Mouse (Mus musculus) gastrocnemius, adult 18-20 months (tissue): ENCODE measurements around the gene Zfp385c. TPM values are rescaled to one million over a fixed set of nuclear protein-coding genes. Genes with fewer than 3 reads are reported as not detected.

ENCODE experiments used
- DNase-seq: peaks from one replicate; pipeline ENCODE4 v3.0.0; 2021; ENCODE audit warnings: low spot score
- total RNA-seq, 2 experiments: library from RNA; stranded (reverse); gene quantifications; 2 replicates each; pipeline ENCODE4 v1.2.3; 2021

The Zfp385c gene
- total RNA-seq, 2 experiments from 2014 or later: 0.28 to 0.41 TPM

DNA sequence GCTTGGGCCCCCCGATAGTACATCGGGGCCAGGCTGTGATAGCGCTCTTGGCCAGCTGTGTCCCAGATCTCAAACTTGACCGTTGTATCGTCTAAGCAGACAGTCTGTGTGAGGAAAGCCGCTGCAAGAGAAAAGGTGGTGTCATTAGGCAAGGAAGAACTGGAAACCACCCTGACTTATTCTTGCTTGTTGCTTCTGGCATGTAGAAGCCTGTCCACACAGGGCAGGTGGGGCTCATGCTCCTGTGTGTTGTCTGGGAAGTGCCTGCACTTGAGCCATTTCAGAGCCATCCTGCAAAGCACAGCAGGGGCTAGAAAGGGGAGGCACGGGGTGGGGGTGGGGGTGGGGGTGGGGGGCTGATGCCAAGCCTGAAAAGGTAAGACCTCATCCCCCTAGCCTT lies 26.2 kb upstream of the Zfp385c start:
- DNase-seq: no peak

DNA sequence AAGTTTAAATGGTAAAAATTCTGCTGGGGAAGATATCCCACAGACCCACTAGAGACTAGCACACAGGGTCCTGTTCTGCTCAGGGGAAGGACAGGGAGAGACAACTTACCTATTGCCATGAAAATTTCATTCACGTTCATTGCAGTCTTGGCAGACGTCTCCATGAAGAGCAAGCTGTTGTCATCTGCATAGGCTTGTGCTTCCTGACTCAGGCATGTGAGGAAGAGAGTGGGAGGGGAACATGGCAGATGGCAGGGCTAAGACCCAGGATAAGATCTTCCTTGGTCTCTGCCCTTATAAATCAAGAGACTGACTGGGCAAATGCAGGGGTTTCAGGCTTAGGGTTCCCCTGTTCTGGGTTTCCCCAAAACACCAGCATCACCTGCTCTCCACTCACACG lies 24.4 kb upstream of the Zfp385c start:
- no peak for DNase-seq

DNA sequence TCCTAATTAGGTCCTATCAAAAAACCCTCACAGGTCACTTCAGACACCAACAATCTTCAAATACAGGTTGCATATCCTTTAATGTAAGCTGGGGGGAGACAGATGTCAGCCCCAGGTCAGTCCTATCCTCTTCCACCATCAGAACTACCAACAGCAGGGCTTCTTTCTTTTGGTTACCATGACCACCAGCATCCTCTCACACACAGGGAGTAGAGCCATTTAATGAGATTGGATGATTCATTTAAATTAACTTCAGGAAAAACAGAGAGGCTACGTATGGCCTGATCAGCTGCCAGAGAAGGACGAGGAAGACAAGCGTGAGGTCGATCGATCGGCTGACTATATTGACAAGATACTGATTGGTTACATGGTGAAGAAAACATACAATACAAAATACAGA lies 22.7 kb upstream of the Zfp385c start:
- no peak for DNase-seq

DNA sequence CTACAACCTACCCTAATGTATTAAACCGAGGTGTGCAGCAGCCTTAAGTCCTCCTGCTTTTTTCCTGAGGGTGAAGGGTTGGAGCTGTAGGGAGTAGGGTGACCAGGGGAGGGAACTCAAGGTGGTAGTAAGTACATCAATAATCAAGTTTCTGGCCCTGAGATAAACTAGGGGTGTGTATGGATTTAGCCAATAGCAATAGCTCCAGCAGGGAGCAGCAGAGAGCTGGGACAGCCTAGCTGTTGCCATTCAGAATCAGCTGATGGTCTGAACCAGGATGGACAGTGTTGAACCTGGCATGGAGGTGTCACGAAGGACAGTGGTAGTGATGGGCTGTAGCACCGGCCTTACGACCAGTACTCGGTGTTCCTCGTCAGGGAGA lies 22.3 kb upstream of the Zfp385c start:
- DNase-seq: peak; percentile 83

DNA sequence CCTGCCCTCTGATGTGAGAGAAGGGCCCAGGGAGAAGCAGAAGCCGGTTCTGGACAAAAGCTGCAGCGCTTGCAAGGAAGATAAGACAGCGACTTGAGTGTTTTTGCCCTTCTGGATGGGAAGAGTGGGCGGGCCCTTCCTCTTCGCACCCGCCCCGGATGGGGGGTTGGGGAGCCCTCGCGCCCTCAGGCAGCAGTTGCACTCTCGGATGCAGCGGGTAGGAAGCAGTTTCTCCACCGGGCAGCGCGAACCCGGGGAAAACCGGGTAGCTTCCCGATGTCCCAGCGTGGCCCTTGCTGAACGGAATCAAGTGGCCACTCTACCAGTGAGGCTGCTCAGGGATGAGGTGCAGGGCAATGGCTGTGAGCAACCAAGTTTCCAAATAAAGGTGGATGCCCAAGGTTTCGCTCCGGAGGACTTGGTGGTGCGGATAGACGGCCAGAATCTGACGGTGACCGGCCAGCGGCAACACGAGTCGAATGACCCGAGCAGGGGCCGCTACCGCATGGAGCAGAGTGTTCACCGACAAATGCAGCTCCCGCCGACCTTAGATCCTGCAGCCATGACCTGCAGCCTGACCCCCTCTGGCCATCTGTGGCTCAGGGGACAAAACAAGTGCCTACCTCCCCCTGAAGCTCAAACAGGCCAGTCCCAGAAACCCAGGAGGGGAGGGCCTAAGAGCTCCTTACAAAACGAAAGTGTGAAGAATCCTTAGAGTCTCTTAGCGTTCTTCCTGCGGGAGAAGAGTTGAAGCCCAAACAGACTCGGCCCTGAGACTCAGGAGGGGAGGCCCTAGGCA lies 21.7 kb upstream of the Zfp385c start, which contains the start of gene Hspb9:
Gene Hspb9 (plus strand): TSS at position 116 of the 799 bp plus-strand sequence.
- no peak for DNase-seq

DNA sequence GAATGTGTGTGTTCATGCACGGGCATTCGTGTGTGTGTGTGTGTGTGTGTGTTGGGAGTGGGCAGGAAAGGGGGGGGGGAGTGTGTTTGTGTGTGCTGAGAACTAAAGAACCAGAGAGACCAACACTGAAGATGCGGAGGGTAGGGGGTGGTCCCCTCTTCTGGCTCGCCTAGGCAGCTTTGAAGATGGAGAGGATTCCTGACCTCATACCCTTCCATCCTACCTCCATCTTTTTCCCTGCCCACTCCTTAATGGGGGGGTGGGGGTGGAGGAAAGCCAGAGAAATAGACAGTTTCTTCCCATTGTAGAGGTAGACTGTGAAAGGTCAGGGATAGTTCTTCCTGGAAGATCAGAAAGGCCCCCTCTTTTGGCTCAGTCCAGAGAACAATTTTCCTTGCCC lies 20.9 kb upstream of the Zfp385c start:
- no peak for DNase-seq

DNA sequence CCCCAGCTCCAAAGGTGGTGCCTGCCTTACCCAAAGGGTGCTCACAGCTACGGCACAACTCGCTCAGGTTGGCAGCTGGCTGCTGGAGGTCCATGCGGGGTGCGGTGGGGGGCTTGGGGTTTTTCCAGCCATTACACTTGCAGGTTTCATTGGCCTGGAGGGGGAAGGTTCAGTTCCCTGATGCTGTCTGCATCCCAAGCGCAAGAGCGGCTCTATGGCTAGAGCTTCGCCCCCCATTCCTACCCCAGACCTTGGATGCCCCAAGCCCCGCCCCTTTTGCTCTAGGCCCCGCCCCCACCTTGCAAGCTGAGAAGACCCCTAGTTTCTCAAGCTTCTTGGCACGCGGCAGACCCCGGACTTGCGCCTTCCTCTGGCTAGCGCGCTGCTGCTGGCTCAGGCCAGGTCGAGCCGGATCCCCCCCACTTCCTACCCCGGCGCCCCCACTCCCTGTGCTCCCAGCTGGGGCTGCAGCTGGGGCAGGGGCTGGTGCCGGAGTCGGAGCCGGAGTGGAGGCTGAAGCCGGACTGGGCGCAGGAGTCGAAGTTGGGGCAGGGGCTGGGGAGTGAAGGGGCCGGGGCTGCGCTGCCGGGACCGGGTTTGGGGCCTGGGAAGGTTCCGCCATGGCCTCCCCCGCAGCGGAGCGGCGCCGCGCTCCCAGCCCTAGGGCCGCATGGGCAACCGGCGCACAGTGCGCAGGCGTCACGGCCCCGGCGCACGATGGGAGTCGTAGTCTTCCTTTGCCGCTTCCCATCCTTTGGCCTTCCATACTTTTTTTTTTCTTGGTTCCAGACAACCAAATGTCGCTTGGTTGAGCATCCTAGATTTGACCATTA lies 19.7 kb upstream of the Zfp385c start, which contains the start of gene Kat2a:
Gene Kat2a (minus strand): TSS at position 683 of the 833 bp plus-strand sequence.
- peak; percentile 76 for DNase-seq

DNA sequence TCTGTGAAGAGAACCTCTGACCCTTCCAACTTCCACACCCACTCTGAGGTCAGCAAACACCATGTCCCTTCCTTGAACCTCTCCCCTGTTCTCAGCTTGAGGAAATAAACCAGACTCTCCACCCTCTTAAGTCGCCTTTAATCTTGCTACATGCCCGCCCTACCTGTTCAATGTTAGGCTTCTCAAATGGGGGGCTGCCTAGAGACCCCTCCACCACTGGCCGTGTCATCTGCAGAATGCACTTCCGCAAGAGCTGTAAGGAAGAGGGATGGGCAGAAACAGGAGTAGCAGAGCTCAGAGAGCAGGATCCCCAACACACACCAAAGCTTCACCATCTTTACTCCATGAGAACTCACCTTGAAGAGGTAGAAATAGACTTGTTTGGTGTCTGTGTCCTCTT lies 18.7 kb upstream of the Zfp385c start:
- DNase-seq: no peak

DNA sequence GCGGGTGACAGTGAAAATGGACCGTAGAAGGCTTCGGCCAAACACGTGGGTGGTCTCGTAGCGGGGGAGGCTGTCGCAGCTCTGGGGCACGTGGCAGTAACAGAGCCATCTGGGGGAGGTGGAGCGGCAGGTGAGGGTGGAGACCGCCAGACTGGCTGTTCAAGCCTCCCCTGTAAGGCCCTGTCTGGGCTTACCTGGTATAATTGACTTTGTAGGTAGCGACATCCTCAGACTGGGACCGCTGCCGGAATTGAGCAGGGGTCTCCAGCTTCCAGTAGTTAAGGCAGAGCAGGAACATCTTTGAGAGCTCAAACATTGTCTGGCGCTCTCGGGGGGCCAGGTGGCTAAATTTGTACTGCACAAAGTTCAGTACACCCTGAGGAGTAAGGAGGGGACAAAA lies 18.3 kb upstream of the Zfp385c start:
- no peak for DNase-seq

DNA sequence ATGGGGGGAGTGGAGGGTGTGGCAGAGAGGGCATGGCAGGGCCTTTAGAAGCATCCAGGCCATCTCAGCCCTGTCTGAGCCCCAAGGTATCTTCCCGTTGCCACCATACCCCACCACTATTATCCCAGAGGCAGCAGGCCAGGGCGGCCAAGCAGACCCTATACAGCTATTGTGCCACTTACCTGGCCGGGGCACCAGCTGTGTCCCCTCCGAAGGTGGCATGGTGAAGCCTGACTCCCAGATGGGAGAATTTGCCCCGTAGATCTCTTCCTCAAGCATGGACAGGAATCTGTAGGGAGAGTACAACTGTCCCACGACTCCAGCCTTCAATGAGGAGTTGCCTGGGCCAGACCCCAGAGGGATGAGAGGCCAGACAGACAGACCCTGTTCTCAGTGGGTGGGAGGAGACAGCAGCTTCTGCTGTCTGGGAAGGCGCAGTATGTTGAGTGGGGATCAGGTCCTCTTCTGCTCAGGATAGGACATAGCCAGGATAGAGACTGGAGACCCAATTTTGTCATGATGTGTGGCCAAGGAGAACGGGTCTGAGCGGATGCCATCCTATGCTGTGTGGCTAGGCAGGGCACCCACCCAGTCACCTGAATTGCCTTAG lies 17.1 kb upstream of the Zfp385c start:
- DNase-seq: no peak

DNA sequence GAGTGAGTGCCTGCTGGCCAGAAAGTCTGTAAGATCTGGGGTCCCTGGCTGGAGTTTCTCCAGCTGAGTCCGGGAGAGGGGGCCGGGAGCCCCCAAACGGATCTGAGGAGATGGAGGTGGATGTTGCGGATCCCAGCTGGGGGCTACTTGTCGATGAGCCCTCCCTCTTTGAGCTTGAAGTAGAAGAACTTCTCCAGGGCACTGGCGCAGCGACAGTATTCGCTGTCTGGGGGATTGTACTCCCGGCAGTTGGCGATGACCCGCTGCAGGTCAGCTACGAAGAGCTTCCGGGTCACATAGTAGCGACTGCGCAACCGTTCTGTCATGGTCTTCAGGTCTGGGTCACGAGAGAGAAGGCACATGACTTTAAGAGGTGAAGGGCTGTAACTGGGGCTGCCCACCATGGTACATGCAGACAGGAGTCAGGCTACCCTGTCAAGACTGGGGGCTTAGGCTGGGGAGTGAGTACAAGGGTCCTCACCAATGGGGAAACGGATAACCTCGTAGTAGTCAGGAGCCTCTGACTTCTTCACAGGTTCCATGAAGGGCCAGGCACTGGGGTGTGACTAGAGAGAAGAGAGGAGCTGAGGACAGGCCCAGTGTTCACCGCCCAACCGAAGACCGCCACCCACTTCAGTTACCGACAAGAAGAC lies 13.0 kb upstream of the Zfp385c start:
- DNase-seq: no peak

DNA sequence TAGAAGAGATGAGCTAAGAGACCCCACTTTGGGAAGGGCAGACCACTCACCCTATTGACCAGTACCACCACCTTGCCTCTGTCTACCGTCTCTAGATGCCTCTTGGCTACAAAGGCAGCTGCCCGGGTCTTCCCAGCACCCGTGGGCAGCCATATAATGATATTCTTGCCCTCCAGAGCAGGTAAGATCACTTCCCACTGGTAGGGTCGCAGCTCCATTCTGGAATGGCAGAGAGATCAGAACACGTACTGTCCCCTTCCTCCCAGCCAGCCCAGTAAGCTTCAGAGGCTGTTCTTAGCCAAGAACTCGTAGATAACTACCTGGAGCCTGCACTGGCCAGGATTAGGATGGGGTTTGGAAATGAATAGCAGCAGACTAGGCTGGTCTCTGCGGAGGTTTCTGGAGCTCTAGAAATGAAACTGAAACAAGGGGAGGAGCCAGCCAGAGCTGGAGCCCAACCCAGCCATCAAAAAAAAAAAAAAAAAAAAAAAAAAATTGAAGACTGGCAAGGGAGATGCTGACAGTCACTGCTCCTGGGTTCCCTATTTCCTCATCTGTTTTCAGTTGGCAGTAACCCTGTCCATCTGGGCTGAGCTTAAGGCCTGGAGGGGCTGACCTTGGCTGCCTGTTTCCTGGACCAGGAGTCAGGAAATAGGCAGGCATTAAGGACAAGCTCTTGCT lies 11.7 kb upstream of the Zfp385c start, which contains the start of gene Dhx58:
Gene Dhx58 (minus strand): TSS at position 421 of the 681 bp plus-strand sequence.
- peak; percentile 54 for DNase-seq

DNA sequence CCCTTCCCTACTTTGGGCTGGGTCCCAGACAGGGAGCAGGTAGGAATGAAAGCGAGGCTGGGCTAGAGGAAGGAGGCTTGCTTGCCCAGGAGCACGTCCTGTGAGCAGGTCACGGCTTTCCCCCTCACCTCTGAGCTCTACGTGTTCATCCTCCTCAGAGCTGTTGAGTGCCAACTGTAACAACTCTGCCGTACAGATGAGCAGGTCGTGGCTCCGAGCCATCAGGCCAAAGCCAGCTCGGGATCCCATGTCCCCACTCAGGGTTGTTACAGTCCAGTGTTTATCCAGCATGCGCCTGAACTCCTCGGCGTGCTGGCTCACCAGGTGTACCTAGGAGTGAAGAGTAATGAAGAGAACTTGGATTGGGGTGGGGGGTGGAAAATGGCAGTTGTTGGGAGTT lies 11.1 kb upstream of the Zfp385c start:
- no peak for DNase-seq

DNA sequence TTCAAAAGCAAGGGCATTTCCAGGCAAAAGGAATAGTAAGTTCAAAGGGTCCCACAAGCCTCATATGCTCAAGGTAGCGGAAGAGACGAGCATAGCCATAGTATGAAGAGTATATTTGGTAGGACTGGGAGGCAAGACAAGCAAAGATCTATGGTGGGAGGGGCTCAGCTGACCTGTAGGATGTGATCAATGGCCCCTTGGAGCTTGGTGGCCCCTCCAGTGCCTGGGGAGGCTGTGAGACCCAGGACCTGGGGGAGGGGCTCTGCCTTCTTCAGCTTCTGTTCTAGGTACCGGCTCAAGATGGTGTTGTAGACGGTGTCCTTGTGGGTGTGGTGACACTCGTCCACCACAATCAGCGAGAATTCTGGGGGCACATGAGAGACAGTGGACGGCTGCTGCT lies 10.7 kb upstream of the Zfp385c start:
- DNase-seq: no peak

DNA sequence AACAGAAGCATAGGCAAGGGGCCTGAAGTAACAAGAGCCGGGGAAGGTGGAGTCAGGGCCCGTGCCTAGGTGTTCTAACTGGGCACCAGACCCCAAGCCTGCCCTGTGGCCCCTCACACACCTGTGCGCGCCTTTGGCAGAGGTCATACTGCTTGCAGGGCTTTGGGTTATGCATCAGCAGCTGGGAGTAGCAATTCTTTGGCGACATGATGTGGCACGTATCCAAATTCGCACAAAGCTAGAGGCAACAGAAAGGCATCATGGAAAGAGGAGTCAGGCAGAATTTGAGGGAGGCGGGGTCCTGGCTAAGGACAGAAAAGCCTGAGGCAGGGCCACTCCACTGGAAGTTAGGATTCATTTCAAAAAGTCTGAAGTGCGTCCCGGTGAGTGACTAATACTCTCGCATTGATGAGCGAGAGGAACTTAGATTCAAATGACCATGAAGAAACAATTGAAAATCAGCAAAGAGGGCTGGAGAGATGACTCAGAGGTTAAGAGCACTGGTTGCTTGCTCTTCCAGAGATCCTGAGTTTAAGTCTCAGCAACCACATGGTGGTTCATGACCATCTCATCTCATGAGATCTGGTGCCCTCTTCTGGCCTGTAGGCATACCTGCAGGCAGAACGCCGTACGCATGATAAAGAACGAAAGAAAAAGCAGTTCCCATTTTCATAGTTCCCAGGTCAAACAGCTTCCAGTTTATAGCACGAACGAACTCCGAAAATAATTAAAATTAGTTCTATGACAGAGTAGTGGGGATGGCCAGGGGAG lies 10.0 kb upstream of the Zfp385c start:
- DNase-seq: peak; percentile 77

DNA sequence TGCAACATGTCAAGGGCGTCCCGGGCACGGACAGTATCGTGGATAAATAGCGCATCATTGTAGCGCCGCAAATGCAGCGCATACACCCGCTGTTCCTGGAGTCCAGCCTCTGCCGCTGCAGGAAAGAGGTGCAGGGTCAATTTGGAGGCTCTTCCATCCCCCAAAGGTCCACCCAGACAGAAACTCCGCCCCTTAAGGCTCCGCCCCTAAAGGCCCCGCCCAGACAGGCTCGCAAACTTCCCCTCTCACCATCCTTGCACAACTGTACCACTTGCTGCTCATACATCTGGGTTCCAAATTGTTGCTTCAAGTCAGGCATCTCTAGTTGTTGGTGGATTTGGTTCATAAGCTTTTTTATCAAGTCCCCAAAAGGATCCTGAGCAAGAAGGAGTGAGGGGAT lies 9.0 kb upstream of the Zfp385c start:
- peak; percentile 78 for DNase-seq

DNA sequence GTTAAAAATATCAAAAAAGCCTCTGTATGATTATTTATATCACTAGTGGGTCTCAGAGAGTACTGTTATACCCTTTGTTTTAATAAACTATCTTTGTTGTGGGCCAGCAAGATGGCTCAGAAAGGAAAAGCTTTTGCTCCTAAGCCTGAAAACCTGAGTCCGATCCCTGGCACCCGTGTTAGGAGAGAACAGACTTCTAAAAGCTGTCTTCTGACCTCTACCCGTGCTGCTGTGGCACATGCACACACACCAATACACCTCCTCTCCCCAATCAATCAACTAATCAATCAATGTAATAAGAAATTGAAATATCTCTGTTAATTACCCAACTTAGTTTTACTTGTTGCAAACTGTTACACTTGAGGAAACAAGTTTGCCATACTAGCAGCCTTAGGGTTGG lies 8.5 kb upstream of the Zfp385c start:
- DNase-seq: no peak

DNA sequence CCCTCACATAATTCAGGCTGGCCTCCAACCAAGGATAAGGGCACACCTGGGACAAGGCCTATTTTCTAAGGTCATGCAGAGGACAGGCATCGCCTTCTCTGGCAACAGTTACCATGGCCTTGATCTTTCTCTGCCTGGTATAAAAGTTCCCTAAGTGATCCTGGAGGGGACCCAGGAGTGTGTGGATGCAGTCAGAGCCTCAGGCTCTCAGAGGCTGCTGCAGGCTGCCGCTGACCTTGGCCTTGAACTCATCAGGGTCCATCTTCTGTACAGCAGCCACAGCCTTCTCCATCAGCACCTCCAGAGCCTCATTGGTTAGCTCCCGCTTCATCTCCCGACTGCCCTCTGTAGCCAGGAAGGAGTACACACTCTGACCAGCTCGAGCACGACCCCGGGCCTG lies 5.7 kb upstream of the Zfp385c start:
- no peak for DNase-seq

DNA sequence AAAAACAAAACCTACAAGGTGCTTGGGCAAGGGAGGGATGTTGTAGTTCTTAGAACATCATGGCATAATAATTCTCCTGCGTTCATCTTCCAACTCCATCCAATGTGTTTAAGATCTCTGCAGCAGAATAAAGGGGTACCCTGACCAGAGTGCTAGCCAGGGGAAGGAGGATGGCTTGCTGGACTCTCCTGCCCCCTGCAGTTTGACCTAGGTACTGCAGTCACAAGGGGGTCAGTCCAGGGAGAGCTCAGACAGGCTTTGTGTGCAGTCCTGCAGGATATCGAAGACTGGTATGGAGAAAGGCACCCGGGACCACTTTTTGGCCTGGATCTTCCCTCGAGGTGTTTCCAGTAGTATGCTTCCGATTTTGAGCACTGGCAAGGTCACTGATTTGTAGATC lies 2.7 kb upstream of the Zfp385c start:
- DNase-seq: peak; percentile 86

DNA sequence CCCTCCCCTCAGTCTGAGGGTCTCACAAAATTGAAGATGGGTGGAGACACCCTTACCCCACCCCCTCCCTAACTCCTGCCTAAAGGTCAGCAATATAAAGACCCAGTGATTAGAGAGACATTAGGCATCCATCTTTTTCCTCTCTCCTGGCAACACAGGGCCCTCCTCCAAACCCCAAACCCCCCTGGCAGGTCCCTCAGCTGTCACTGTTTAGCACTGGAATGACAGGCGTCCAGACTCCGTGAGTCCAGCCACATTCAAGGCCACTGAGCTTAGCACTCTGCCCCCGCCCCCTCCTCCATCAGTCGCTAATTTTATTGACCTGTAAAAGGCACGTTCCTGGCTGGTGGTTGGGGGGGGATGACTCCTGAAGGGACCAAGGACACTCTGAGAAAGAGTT lies 899 bp upstream of the Zfp385c start:
- DNase-seq: no peak
